Mouse (Mus musculus) liver, adult 2 months (tissue): Measurements from ENCODE around the gene Hsd3b7.

ENCODE experiments used
- CTCF ChIP-seq: fragments of 200-500 bp; IDR thresholded peaks from 2 replicates; pipeline ENCODE4 v1.5.1; 2011; ENCODE audit warnings: low read depth, low read length, control low read depth
- POLR2A ChIP-seq: fragments of 200-500 bp; IDR thresholded peaks from 2 replicates; pipeline ENCODE4 v1.6.1; 2011; ENCODE audit warnings: low read length, control low read depth; ENCODE audit not compliant: insufficient read depth; ENCODE audit errors: extremely low read depth

DNA sequence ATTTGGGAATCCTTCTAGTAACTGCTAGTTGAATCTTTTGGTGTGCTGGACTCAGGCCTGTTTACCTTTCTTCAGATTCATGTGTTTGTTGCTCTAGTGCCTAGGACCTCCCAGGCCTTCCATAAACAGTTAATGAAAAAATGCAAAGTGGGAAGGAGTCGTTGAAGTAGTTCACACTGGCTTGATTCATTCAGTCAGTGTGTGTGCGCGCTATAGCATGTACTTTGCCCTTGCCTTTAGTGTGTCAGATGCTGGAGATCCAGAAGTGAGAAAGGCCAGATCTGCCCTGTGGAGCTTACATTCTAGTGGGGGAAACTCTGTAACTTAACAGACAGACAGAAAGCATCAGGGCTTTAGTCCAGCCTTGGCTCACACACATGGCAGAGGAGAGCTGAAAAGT lies 39.9 kb upstream of the Hsd3b7 start:
- TF ChIP-seq CTCF (no peak), POLR2A (no peak)
